Mouse (Mus musculus): ENCODE data around the gene Ate1.

DNA sequence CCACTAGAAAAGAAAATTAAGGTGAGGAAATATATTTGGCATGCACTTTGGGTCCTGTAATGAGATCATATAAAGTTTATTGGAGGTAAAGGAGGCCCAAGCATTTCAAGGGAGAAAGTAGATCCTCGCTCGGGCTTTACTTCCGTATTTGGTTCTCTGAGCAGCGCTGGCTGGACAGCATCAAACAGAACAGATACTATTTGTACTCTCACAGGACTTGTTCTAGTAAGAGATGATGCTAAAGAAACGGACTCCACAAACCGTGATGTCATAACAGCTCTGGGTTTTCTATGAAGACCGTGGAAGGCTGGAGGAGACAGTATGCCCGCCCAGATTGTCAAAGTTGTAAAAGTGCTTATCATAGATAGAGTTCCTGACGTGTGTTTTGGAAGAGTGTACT, 7.1 kb upstream of the Ate1 start:
- no peak for TF ChIP-seq MAFK (IDR thresholded peaks at IDR 0.05; ENCODE audit: insufficient read depth, low read depth, low read length)
- TF ChIP-seq HCFC1 (IDR thresholded peaks at IDR 0.05; ENCODE audit: borderline replicate concordance, insufficient read depth, low read length) = no peak

Measured in ES-E14 (cell line).